Mouse (Mus musculus) thymus, postnatal 36 days (tissue): ENCODE data around the gene Arid4b.
A peak's percentile ranks its signal among the peaks of the same experiment; 100 is the strongest.

Experiments
- DNase-seq, 2 experiments: peaks; one replicate each; pipeline ENCODE4 v3.0.0; 2022; ENCODE audit warnings: mixed read lengths in 2 of 2

Arid4b gene

DNA sequence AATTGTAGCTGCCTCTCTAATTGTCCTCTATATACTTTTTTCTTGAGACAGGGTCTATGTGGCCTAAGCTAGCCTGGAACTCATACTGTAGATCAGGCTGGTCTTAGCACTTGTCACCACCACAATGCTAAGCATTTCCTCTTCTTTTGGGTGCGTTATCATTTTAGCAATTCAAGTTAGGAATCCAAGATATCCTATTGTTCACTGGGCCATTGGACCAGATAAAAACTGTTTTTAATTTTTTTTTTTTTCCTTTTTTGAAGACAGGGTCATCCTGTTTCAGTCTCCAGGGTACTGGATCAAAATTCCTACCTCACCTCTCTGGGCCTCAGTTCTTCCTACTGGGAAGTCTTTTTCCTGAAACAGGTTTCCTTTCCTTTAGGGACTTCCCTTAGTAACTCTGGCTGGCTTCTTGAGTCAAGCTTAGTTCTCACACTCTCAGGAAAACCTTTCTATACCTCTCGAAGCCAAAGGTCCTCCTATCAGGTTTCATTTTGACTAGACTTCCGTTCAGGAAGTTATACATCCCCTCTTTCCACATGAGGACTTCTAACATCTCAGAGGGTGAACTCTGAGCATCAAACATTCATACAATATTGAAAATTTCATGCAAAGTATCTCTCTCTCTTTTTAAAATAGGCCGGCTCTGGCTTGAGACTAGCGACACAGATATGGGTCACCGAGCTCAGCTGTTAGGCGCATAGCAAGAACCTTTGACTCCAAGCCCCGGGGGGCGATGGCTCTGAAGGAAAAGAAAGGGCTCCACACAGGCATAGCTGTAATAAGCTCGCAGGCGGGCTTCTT lies 621 bp upstream of the Arid4b start:
- no peak for DNase-seq

DNA sequence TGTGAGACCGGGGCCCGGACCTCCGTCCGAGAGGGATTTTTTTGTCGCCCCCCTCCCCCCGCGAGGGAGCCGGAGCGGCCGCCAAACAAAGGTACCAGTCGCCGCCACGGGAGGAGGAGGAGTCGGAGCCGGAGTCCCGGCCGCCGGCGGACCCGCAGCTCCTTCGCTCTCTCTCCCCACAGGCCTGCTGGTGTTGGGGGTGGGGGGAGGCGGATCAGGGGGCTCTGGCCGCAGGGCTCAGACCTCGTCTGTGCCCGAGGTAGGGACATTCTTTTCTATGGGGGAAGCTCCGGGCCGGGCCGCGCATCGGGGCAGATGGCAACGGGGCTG lies 875 bp downstream of the Arid4b start:
- DNase-seq: no peak

DNA sequence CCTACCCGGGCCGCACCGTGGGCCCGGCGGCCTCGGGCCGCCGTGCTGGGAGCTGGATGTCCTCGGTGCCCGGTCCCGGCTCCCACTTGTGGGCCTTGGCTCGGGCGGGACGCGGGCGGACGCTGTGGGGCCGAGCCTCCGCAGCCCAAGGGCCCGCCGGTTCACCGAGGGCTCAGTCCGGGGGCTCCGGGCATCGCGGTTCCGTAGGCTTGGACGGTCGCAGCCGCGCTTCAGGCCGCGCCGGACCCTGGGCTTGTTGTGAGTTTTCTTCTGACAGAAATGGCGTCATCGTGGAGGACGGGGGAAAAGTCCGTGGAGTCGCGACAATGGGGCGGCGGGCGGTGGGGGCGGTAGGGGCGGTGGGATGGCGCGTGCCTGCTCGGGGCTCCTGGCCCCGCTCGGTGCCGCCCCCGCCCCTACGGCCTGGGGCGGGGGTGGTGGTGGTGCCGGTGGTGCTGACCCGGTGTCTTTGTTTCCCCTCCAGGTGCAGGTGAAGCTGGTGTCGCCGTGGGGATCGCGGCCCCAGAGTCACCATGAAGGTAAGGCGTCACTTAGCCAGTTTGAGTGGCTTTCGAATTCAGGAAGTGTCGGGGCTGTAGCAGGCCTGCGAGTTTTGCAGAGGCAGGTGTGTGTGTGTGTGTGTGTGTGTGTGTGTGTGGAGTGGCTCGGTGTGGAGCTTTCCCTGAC lies 1.5 kb downstream of the Arid4b start:
- DNase-seq: peak; percentile 59 to 68

DNA sequence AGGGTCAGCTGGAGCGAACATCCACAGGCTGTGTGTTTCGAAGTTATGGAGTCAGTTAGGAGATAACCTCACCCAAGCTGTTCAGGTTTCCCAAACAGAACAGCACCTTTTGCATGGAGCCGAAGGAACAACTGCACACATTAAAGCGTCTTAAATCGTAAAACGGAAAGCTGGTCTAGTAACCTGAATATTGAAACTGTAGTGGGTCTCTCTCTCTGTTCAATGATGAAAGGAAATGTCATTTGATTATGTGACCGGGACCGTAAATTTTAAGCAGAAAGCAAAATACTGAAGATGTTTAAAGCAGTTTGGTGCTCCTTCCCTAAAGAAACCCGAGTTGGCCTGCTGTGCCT lies 2.0 kb downstream of the Arid4b start:
- DNase-seq: no peak

DNA sequence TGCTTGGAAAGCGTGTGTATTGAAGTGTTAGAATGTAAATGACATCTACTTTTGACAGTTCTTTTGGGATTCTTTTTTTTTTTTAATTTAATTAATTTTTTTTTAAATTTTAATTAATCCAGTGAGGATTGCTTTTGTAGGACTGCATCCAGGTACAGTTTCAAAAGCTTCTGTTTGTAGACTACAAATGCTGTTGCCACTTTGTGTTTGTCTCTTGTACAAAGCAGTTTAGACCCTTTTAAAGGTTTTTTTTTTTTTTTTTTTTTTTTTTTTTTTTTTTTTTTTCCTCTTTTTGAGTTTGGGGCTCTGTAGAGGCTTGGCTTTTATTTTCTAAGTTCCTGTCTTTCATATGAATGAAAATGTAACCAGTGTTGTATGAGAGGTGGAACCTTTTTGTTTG lies 2.7 kb downstream of the Arid4b start:
- no peak for DNase-seq

DNA sequence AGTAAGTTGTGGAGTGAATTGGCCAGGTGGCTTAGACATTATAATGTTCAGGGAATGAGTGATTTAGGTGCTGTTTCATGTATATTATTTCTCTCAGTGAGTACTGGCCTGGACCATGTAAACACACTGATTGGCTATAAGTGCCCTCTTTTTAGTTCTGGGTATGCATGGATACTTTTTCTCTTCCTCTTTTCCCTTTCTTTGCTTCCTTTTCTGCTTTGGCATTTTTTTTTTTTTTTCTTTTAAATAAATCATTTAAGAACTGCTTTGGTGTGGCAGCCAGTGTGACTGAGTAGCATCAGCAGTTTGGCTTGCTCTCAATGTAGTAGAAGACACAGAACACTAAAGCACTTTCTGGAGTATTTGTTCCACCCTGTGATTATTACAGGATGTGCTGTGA lies 5.0 kb downstream of the Arid4b start:
- no peak for DNase-seq

DNA sequence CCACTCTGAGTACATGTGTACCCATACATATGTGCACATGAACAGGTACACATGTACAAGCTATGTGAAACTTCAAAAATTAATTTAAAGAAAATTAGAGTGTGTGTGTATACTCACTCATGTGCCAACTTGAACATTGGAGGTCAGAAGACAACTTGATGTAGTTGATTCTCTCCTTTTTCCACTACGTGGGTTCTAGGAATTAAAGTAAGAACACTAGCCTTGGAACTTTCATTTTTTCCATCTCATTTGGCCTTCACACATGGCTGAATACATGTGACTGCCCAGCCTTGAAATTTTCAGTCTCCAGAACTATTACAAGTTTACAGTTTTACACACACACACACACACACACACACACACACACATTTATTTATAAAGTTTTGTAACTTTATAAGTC lies 6.3 kb downstream of the Arid4b start:
- DNase-seq: no peak

DNA sequence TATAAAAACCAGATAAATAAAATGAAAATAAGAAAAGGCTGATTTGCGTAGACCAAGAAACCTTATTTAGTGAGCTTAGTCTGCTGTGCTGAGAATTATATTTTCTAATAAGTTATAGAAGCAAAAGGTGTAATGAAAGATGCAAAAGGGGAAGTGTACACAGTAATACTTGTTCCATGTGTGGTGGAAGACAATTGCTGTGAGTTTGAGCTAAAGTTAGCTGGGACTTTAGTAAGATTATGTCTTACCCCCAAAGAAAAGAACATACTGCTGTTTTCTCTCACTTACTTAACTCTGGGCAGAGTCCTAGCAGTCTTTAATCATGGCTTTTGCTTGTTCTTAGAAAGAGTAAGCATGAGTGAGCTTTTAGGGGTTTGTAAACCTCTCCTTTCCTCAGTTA lies 11.3 kb downstream of the Arid4b start:
- no peak for DNase-seq

DNA sequence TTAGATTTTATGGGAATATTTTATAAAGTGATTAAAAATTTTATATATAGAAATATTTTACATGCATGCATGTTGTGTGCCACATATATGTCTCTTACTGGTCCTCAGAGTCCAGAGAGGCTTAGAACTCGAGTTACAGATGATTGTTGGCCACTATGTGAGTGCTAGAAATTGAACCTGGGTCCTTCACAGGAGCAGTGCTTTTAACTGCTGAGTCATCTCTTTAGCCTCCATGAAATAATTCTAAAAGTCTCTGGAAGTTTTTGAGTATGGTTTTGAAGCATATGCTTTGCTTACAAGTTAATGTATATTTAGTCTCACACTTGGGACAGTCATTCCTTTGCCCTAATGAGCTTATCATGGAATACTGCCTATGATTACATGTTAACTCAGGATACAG lies 12.3 kb downstream of the Arid4b start:
- DNase-seq: no peak

DNA sequence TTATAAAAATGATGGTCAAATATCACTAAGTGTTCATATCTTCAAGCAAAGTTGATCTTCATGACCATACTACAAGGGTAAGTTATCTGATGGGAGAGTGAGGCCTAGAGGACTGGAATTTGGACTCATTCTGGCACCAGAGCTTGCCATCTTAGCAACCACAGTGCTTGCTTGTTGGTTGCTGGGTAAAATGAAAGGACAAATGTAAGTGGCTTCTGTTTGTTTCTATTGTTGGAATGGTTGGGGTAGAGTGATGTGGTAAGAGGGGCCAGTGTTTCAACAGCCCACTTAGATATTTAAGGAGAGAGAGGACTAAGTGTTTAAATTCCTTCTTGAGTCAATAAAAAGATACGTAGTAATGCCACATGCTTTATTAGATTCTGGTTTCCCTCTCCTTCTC lies 25.6 kb downstream of the Arid4b start:
- no peak for DNase-seq

DNA sequence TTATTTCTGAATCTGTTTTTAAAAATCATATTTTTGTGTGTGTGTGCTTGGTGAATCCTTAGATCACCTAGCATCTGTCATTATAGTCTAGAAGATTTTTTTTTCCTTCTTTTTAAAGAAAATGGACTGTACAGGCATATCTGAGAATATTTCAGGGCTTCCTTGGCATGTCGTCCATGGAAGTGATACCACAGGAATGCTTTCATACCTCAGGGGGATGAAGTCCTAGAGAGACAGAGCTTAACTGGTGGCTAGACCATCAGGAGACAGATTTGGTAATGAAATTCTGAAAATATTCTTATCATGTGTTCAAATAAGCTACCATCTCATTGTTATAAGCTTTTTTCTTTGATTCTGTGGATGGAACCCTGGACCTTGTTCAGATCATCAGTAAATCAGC lies 40.0 kb downstream of the Arid4b start:
- no peak for DNase-seq

DNA sequence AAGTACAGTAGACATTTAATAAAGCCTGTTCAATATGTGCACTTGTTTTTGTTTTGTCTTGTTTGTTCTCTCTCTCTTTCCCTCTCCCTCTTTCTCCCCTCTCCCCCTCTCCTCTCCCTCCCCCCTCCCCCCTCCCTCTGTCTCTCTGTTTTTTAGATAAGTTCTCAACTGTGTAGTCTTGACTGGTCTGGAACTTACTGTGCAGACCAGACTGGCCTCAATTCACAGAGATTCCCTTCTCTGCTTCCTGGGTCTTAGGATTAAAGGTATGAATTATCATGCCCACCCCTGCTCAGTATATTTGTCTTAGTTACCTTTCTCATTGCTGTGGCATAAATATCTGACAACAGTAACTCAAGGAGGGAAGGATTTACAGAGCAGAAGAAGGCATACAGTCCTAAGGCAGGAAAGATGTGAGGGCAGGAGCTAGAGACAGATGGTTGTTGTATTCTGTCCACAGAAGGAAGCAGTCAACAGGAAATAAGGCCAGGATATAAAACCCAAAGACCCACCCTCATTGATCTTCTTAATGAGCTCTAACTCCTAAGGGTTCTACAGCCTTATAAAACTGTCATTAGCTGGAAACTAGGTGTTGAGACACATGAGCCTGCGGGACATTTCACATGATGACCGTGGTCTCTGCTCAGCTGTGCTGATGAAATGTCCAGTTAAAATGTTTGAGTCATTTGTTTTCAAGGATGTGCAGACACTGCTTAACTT lies 47.3 kb downstream of the Arid4b start:
- DNase-seq: no peak

DNA sequence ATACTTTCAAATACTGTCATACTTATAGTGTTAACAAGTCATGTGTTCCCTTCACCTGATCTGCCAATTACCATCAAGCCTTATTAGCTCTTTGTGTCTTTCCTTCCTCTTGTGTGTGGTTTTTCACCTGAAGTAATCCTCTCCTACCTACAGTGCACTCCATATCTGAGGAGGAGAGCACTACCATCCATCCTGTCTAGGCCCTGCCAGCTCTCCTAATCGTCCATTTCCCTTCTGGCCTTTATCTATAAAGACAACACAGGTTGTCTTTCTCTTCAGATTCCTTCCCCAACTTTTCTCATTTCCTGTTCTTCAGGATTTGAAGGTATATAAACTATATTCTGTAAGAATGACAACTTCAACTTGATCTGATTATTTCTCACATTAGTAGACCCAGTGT lies 48.1 kb downstream of the Arid4b start:
- DNase-seq: no peak

DNA sequence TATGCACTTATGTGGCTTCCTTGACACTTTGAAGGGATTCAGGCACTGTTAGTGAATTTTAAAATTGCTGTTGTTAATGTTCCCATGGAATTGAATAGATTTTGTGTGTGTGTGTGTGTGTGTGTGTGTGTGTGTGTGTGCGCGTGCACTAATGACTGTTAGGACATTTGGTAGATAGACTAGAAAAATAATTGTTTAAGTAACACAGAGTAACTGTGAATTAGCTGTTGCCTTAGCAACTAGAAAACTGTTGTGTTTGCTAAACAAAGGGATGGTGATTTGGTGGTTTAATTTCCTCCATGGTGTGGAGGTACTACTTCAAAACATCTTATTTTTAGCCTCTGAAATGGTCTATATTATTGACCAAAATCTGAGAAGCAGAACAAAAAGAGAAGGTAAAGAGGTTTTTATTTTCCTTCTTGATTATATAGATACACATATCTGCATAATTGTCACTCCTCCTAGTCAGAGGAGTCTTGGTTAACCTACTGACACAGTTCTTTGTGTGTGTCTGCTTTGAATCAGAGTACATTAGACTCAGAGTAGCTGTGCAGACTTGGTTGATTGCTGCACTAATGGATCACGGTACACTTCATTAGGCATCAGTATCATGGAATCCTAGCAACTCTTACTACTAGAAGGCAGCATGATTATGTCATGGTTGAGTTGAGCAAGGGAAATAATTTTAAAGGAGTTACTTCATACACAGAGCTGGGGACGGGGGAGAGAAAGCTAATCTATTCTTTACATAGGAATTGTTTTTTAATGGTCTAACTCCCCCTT lies 50.9 kb downstream of the Arid4b start:
- DNase-seq: no peak

DNA sequence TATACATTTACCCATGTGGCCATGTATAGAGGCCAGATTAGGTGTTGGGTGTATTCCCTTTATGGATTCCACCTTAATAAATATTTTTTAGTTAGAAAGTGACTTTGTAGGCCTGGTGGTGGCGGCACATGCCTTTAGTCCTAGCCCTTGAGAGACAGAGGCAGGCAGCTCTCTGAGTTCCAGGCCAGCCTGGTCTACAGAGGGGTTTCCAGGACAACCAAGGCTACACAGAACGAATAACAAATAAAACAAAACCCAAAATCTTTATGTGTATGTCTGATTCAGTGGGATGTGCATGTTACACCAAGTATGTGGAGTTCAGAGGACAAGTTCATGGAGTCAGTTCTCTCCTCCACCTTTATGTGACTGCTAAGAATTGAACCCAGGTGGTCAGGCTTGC lies 52.8 kb downstream of the Arid4b start:
- no peak for DNase-seq

DNA sequence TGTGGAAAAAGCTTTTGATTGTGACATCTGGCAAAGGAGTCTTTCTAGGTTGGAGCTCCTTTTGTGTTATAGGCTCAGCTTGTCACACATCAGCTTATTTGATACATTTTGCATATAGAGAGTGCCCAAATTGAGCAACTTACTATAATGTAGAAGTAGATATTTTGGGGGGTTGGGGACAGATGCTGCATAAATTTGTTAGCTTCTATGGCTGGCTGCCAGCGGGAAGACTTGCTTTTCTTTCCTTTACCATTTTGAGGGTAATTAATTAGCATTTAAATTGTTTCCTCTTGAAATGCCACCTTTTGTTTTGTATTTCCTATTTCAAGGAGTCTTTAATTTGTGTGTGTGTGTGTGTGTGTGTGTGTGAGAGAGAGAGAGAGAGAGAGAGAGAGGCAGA lies 68.6 kb downstream of the Arid4b start:
- no peak for DNase-seq

DNA sequence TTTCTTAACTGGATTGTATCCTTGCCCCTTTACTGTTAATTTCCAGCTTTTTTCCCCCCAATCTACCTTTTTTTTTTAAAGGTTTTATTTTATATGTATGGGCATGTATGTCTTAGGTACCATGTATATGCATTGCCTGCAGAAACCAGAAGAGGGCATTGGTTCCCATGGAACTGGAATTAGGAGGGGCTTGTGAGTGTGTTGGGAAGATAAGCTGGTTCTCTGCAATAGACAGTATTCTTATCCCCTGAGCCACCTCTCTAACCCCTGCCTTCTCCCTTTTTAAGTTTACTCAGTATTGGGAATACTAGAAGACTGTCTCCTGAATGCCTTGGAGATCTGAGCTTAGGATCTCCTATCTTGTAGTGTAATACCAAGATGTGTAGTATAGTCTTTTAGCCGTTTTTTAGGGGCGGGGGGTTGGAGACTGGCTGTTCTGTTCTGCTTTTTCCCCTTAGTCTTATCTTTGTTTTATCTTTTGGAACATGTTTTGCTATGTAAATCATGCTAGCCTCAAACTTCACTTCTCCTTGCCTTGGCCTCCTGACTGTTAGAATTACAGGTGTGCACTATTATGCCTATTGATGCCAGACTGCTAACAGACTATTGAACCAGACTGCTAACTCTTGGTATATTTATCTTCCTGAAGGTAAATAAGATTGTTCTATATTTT lies 79.4 kb downstream of the Arid4b start:
- DNase-seq: no peak

DNA sequence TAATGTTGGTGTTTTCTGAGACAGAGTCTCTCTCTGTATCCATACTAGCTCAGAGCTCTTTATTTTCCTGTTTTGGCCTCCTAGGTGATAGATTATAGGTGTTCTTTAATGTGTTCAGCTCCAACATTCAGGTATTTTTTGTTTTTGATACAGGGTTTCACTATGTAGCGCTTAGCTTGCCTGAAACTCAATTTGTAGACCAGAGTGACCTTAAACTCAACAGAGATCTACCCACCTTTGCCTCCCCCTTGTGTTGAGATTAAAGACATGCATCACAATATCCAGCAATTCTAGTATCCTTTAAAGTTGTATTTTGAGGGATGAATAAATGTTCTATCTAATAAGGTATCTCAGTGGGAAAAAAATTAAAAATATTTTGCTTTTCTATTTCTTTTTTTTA lies 115.0 kb downstream of the Arid4b start:
- DNase-seq: no peak

DNA sequence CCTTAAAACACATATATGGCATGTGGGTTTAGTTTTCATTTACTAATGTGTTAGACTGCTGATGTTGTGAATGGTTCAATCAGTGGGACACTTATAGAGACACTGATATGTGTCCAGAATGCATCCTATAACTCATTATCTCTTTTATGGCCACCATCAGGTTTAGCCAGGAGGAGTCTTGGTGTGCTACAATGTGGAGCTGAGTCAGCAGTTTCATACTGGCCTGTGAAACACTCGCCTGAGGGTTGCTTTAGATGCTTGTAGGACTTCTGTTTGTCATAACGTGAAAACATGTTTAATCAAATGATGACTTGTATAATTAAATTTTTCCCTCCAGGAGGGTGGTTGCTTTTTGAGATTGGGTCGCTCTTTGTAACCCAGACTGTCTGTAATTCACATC lies 116.6 kb downstream of the Arid4b start:
- DNase-seq: no peak

DNA sequence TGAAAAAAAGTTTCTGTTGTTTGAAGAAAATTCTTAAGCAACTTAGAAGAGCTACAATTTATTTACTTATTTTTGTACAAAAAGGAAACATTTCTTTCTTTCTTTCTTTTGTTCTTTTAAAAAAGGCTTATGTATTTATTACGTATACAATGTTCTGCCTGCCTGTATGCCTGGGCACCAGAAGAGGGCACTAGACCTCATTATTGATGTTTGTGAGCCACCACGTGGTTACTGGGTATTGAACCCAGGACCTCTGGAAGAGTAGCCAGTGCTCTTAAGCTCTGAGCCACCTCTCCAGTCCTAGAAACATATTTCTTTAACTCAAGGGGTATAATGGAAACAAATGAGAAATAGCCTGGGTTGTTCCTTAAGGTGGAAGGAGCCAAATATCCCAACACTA lies 182.9 kb downstream of the Arid4b start:
- DNase-seq: no peak
